Mouse (Mus musculus): ENCODE measurements around the gene Paqr9.

The Paqr9 gene

GRCm38 (mm10) chr9:95546679-95547078 is 12.8 kb upstream of the Paqr9 start:
- DNase-seq, result no peak

- DNase-seq, result peak; percentile 53 to 55
Observed at GRCm38 (mm10) chr9:95549626-95550411, 9.6 kb upstream of the Paqr9 start.

GRCm38 (mm10) chr9:95550856-95551774 is 8.3 kb upstream of the Paqr9 start:
- no peak for DNase-seq

- DNase-seq, result peak; percentile 71 to 77
Observed at GRCm38 (mm10) chr9:95552175-95552705, 7.2 kb upstream of the Paqr9 start.

GRCm38 (mm10) chr9:95554231-95555221 is 4.9 kb upstream of the Paqr9 start:
- DNase-seq, result no peak

- DNase-seq, result no peak
Observed at GRCm38 (mm10) chr9:95555233-95555740, 4.2 kb upstream of the Paqr9 start.

GRCm38 (mm10) chr9:95556067-95556512 is 3.4 kb upstream of the Paqr9 start:
- no peak for DNase-seq

- DNase-seq, result no peak
Observed at GRCm38 (mm10) chr9:95557722-95558121, 1.7 kb upstream of the Paqr9 start.

- no peak for DNase-seq
Observed at GRCm38 (mm10) chr9:95558726-95559058, 765 bp upstream of the Paqr9 start.

- peak; percentile 59 to 67 for DNase-seq
Observed at GRCm38 (mm10) chr9:95559936-95560735, 679 bp downstream of the Paqr9 start.

GRCm38 (mm10) chr9:95564047-95564446 is 4.6 kb downstream of the Paqr9 start:
- no peak for DNase-seq

GRCm38 (mm10) chr9:95566394-95566793 is 6.9 kb downstream of the Paqr9 start:
- DNase-seq, result no peak

GRCm38 (mm10) chr9:95566931-95567330 is 7.5 kb downstream of the Paqr9 start:
- no peak for DNase-seq

- no peak for DNase-seq
Observed at GRCm38 (mm10) chr9:95569249-95569648, 9.8 kb downstream of the Paqr9 start.

- DNase-seq, result no peak
Observed at GRCm38 (mm10) chr9:95569966-95570365, 10.5 kb downstream of the Paqr9 start.

- no peak for DNase-seq
Observed at GRCm38 (mm10) chr9:95570604-95571003, 11.1 kb downstream of the Paqr9 start.

- peak; percentile 46 to 50 for DNase-seq
Observed at GRCm38 (mm10) chr9:95571494-95571893, 12.0 kb downstream of the Paqr9 start.

- DNase-seq, result peak in 1 of 2 experiments; percentile 36
Observed at GRCm38 (mm10) chr9:95572558-95572957, 13.1 kb downstream of the Paqr9 start.

- DNase-seq, result no peak
Observed at GRCm38 (mm10) chr9:95574116-95574515, 14.7 kb downstream of the Paqr9 start.

GRCm38 (mm10) chr9:95577502-95577901 is 18.0 kb downstream of the Paqr9 start:
- no peak for DNase-seq

- DNase-seq, result no peak
Observed at GRCm38 (mm10) chr9:95578366-95578895, 19.0 kb downstream of the Paqr9 start.

All from kidney, adult 8-10 months (tissue).